Mouse (Mus musculus) bone marrow macrophage, adult 2 months (primary cell): ENCODE results near the gene Sfxn4.

Experiments
- CTCF ChIP-seq: IDR thresholded peaks from 2 replicates; pipeline ENCODE4 v1.5.1; 2012; ENCODE audit warnings: low read depth, mild to moderate bottlenecking, low read length, moderate library complexity
- POLR2A ChIP-seq: IDR thresholded peaks from 2 replicates; pipeline ENCODE4 v1.6.1; 2012; ENCODE audit warnings: mild to moderate bottlenecking, low read depth, low read length, borderline replicate concordance

- TF ChIP-seq POLR2A (no peak), CTCF (no peak)
Observed at GRCm38 (mm10) chr19:60818677-60819076, 42.6 kb downstream of the Sfxn4 start.
